Mouse (Mus musculus): ENCODE measurements at regions not wholly inside any gene's neighbourhood (a gene's known extent, or its start where the extent isn't known, plus 50 kb on each side); places are given as distances from the start of the nearest gene placed in this dataset.

- peak; percentile 74 to 89 for DNase-seq (ENCODE audit: low spot score in 2 of 2)
Observed at GRCm38 (mm10) chr13:93243076-93243475, 50.9 kb upstream of the Tent2 start.

- no peak for DNase-seq (ENCODE audit: low spot score in 2 of 2)
Observed at GRCm38 (mm10) chr13:93248711-93249110, 50.7 kb upstream of the Homer1 start.

Measured in spleen, postnatal 4 days (tissue).